Mouse (Mus musculus) liver, postnatal 0 days (tissue): ENCODE data around the gene Disp1. TPM values are rescaled to one million over a fixed set of nuclear protein-coding genes. Genes with fewer than 3 reads are reported as not detected.

Source experiments
- ATAC-seq: fragments of 200-750 bp; cut with Nextera tagmentation; 2 replicates; pipeline ENCODE4 v1.8.0; 2017; ENCODE audit warnings: mild to moderate bottlenecking, moderate library complexity
- DNase-seq: peaks from one replicate; pipeline ENCODE4 v3.0.0-alpha.2; 2016
- H3K27ac ChIP-seq: fragments of 300-500 bp; sonication (generic); 2 replicates; pipeline ENCODE4 v1.5.1; 2014; ENCODE audit warnings: antibody characterized with exemption, moderate library complexity, mild to moderate bottlenecking, low read depth
- H3K27me3 ChIP-seq: fragments of 300-500 bp; sonication (generic); 2 replicates; pipeline ENCODE4 v1.6.1; 2014; ENCODE audit warnings: low read length, control low read depth, mixed read lengths; ENCODE audit not compliant: insufficient read depth
- H3K36me3 ChIP-seq: fragments of 300-500 bp; sonication (generic); replicated peaks from 2 replicates; pipeline ENCODE4 v1.6.1; 2014; ENCODE audit warnings: mild to moderate bottlenecking, control low read depth, low read length, moderate library complexity, mixed read lengths; ENCODE audit not compliant: insufficient read depth
- H3K4me1 ChIP-seq: fragments of 300-500 bp; sonication (generic); 2 replicates; pipeline ENCODE4 v1.6.1; 2014; ENCODE audit warnings: antibody characterized with exemption, mild to moderate bottlenecking, control low read depth; ENCODE audit not compliant: insufficient read depth
- H3K4me2 ChIP-seq: fragments of 300-500 bp; sonication (generic); 2 replicates; pipeline ENCODE4 v1.6.1; 2014; ENCODE audit warnings: low read depth, mild to moderate bottlenecking, low read length, moderate library complexity, mixed read lengths
- H3K4me3 ChIP-seq: fragments of 300-500 bp; sonication (generic); 2 replicates; pipeline ENCODE4 v1.5.1; 2014; ENCODE audit warnings: low read depth, low read length
- H3K9ac ChIP-seq: fragments of 300-500 bp; sonication (generic); replicated peaks from 2 replicates; pipeline ENCODE4 v1.6.1; 2014; ENCODE audit warnings: mild to moderate bottlenecking, moderate library complexity
- H3K9me3 ChIP-seq: fragments of 300-500 bp; sonication (generic); 2 replicates; pipeline ENCODE4 v1.6.1; 2016; ENCODE audit warnings: mild to moderate bottlenecking, control low read depth, low read length, mixed read lengths
- CTCF ChIP-seq: sonication (generic); IDR thresholded peaks from 2 replicates; pipeline ENCODE4 v1.5.1; 2016; ENCODE audit warnings: antibody characterized with exemption, low read depth
- EP300 ChIP-seq: IDR thresholded peaks from 2 replicates; pipeline ENCODE4 v1.6.1; 2016; ENCODE audit warnings: antibody characterized with exemption, low read depth, mild to moderate bottlenecking
- WGBS: fragments of 180-500 bp; shearing (Covaris S2); extraction: QIAGEN DNeasy Blood & Tissue Kit; methylation state at CpG from one replicate; pipeline ENCODE4 v1.1.7; 2014; ENCODE audit not compliant: insufficient replicate concordance; 5-methylcytosine and 5-hydroxymethylcytosine counted together
- polyA plus RNA-seq: library from polyadenylated mRNA; unstranded; fragments of >200 nt; fragmentation: Nextera tagmentation; extraction: Ambion mirVana; gene quantifications from 2 replicates; pipeline ENCODE4 v1.2.1, GENCODE M21; 2015

Disp1 gene
- polyA plus RNA-seq, 1 experiment from 2014 or later, result 1.9 TPM

GRCm38 (mm10) chr1:183117827-183118825, 103.2 kb downstream of the Disp1 start:
- H3K4me2 ChIP-seq, result no peak overlapping the region
- no peak for DNase-seq
- WGBS, result 78% methylated on average over 21 of the region's 21 CpGs

DNA sequence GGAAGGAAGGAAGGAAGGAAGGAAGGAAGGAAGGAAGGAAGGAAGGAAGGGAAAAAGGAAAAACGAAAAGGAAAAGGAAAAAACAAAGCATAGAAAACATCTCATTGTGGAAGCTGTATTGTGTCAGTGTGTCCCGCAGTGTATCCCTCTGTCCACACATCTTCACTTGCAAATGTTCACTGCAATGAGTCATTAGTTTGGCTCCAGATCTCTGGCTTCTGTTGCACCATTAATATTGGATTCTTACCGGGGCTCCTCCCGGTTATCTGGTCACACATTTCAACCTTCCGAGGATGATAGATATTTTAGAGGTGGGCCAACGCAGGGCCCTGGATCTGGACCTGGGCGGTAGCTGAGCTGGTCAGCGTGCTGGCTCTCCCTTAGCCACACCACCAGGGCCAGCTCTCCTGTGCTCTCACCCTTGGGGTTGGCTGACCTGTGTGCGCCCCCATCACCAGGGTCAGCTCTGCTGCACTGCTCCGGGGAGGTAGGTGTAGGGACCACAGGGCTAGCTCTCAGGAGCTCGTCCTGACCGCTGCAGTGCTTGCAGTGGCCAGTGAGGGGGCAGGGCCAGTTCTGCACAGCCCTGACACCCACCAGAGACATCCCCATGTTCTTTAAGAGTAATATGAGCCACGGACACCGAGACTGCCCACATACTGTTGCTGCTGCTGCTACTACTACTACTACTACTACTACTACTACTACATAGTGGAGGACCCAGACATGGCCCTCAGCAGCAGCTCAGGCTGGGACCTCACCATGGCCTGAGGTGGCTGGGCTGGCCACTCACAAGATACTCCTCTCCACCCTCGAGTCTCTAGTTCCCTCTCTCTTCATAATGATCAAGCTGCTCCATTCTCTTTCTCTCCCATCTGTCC, 104.1 kb downstream of the Disp1 start:
- 73% methylated on average over 15 of the region's 15 CpGs for WGBS
- ATAC-seq (no peak), DNase-seq (no peak)
- TF ChIP-seq EP300 (no peak), CTCF (no peak)
- H3K36me3 ChIP-seq, result no peaks in the 10 kb centered on the region
- no peaks in the 10 kb centered on the region for H3K9me3 ChIP-seq
- no peak overlapping the region for H3K27ac ChIP-seq
- no peak overlapping the region for H3K4me2 ChIP-seq
- H3K27me3 ChIP-seq, result no peaks in the 10 kb centered on the region
- H3K4me3 ChIP-seq, result no peak overlapping the region
- no peaks in the 10 kb centered on the region for H3K4me1 ChIP-seq
- H3K9ac ChIP-seq, result no peak overlapping the region

More at GRCm38 (mm10) chr1:183117827-183118825, 103.2 kb downstream of the Disp1 start:
- no peak for ATAC-seq
- Histone ChIP-seq H3K9me3 (no peaks in the 10 kb centered on the region), H3K9ac (no peak overlapping the region), H3K36me3 (no peaks in the 10 kb centered on the region), H3K4me3 (no peak overlapping the region), H3K4me1 (no peaks in the 10 kb centered on the region), H3K27me3 (no peaks in the 10 kb centered on the region), H3K27ac (no peak overlapping the region)
- TF ChIP-seq CTCF (no peak), EP300 (no peak)

GRCm38 (mm10) chr1:183116441-183116840, 104.9 kb downstream of the Disp1 start:
- H3K4me3 ChIP-seq, result no peak overlapping the region
- H3K9me3 ChIP-seq, result no peaks in the 10 kb centered on the region
- 71% methylated on average over 10 of the region's 10 CpGs for WGBS
- H3K4me1 ChIP-seq, result no peaks in the 10 kb centered on the region
- TF ChIP-seq CTCF (no peak), EP300 (no peak)
- H3K4me2 ChIP-seq, result no peak overlapping the region
- H3K36me3 ChIP-seq, result no peaks in the 10 kb centered on the region
- H3K9ac ChIP-seq, result no peak overlapping the region
- DNase-seq (no peak), ATAC-seq (no peak)
- H3K27me3 ChIP-seq, result no peaks in the 10 kb centered on the region
- no peak overlapping the region for H3K27ac ChIP-seq

DNA sequence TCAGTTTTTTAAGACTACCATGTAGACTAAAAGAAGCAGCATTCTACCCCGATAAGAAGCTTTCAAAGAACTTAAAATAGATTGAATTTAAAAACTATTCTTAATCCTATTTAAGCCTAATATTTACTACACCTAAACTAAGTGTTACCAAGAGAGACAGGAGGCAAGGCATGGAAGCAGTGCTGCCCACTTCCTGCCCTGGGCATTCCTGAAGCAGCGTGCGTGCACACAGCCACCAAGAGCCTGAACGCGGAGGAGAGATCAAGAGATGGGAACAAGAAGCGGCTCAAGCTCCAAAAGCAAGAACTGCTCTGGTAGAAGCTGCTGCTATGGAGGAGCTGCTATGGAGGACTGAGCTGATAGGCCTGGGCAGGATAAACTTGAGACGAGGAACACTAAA, 106.2 kb downstream of the Disp1 start:
- no peaks in the 10 kb centered on the region for H3K36me3 ChIP-seq
- WGBS, result 74% methylated on average over 7 of the region's 7 CpGs
- ATAC-seq, result no peak
- no peak for DNase-seq
- H3K4me2 ChIP-seq, result no peak overlapping the region
- H3K9ac ChIP-seq, result no peak overlapping the region
- H3K27me3 ChIP-seq, result no peaks in the 10 kb centered on the region
- no peak overlapping the region for H3K27ac ChIP-seq
- no peaks in the 10 kb centered on the region for H3K4me1 ChIP-seq
- H3K9me3 ChIP-seq, result no peaks in the 10 kb centered on the region
- TF ChIP-seq CTCF, result no peak
- no peak for TF ChIP-seq EP300
- no peak overlapping the region for H3K4me3 ChIP-seq

DNA sequence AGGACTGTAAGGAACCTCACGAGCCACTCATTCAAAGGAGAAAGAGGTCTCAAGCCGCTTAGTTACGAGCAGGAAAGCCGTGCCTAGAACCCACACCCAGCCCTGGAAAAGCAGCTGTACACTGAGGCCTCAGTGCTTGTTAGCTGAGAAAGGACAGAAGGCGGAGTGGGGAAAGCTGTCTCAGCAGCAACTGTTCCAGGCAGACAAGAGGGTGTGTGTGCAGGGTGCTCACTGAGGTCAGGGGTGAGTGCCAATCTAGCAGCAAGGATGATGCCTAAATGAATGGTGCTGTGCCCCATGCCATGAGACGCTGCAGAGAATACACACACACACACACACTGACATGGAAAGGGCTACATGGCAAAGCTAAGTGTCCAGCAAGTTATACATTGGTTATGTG, 106.8 kb downstream of the Disp1 start:
- 82% methylated on average over 6 of the region's 6 CpGs for WGBS
- Histone ChIP-seq H3K4me3 (no peak overlapping the region), H3K9ac (no peak overlapping the region), H3K27me3 (no peaks in the 10 kb centered on the region), H3K36me3 (no peaks in the 10 kb centered on the region), H3K4me1 (no peaks in the 10 kb centered on the region), H3K9me3 (no peaks in the 10 kb centered on the region), H3K27ac (no peak overlapping the region), H3K4me2 (no peak overlapping the region)
- no peak for TF ChIP-seq EP300
- no peak for TF ChIP-seq CTCF
- ATAC-seq, result no peak
- no peak for DNase-seq

GRCm38 (mm10) chr1:183113546-183113945, 107.8 kb downstream of the Disp1 start:
- H3K9ac ChIP-seq, result no peak overlapping the region
- no peaks in the 10 kb centered on the region for H3K9me3 ChIP-seq
- no peak overlapping the region for H3K4me3 ChIP-seq
- no peaks in the 10 kb centered on the region for H3K4me1 ChIP-seq
- no peak for DNase-seq
- H3K4me2 ChIP-seq, result no peak overlapping the region
- TF ChIP-seq CTCF (no peak), EP300 (no peak)
- H3K27me3 ChIP-seq, result no peaks in the 10 kb centered on the region
- WGBS, result 77% methylated on average over 9 of the region's 9 CpGs
- no peak overlapping the region for H3K27ac ChIP-seq
- no peaks in the 10 kb centered on the region for H3K36me3 ChIP-seq
- no peak for ATAC-seq
